Mouse (Mus musculus) kidney, adult 2 months (tissue): ENCODE results near the gene Snx21. TPM values are rescaled to one million over a fixed set of nuclear protein-coding genes. Genes with fewer than 3 reads are reported as not detected.
"Not testable (repeated sequence)": the region's sequence is repeated elsewhere in the genome, so short reads cannot be mapped to it uniquely, and the experiment has no call there.

ENCODE experiments used
- DNase-seq: peaks from one replicate; pipeline ENCODE4 v3.0.0; 2021
- H3K27ac ChIP-seq: fragments of 200-500 bp; 2 replicates; pipeline ENCODE4 v1.5.1; 2012; ENCODE audit warnings: low read depth, low read length, control low read depth, inconsistent platforms; ENCODE audit not compliant: insufficient read depth
- H3K27me3 ChIP-seq: fragments of 200-500 bp; replicated peaks from 2 replicates; pipeline ENCODE4 v1.6.1; 2012; ENCODE audit warnings: mild to moderate bottlenecking, moderate library complexity, low read length, inconsistent platforms; ENCODE audit not compliant: control insufficient read depth, insufficient read depth
- H3K36me3 ChIP-seq: fragments of 200-500 bp; 2 replicates; pipeline ENCODE4 v1.6.1; 2012; ENCODE audit warnings: mild to moderate bottlenecking, moderate library complexity, low read length, inconsistent platforms; ENCODE audit not compliant: control insufficient read depth, insufficient read depth
- H3K4me1 ChIP-seq: fragments of 200-500 bp; 2 replicates; pipeline ENCODE4 v1.6.1; 2011; ENCODE audit warnings: low read length; ENCODE audit not compliant: control insufficient read depth, insufficient read depth
- H3K4me3 ChIP-seq: fragments of 200-500 bp; 2 replicates; pipeline ENCODE4 v1.5.1; 2011; ENCODE audit warnings: mild to moderate bottlenecking, low read depth, low read length, control low read depth; ENCODE audit not compliant: insufficient read depth
- CTCF ChIP-seq: fragments of 200-500 bp; conservative IDR thresholded peaks from 2 replicates; pipeline ENCODE4 v1.5.1; 2011; ENCODE audit warnings: low read depth, mild to moderate bottlenecking, control low read depth, low read length, moderate library complexity, mixed read lengths; ENCODE audit not compliant: insufficient read depth, insufficient read length
- POLR2A ChIP-seq: fragments of 200-500 bp; IDR thresholded peaks from one replicate; pipeline ENCODE4 v1.6.1; 2011; ENCODE audit warnings: low read depth, low read length, control low read depth
- WGBS: fragments of 180-500 bp; shearing (Covaris S2); methylation state at CpG from one replicate; pipeline ENCODE4 v1.1.7; 2018; 5-methylcytosine and 5-hydroxymethylcytosine counted together
- polyA plus RNA-seq: library from polyadenylated mRNA; depleted of rRNA; stranded (reverse); fragments of >200 nt; gene quantifications from 2 replicates; pipeline ENCODE4 v1.2.3, GENCODE M21; 2012

Gene Snx21
- polyA plus RNA-seq, 1 experiment, result 23.2 TPM

GRCm38 (mm10) chr2:164793236-164793635 is 7.6 kb downstream of the Snx21 start:
- peak; percentile 73 for DNase-seq
- 44% methylated on average over 3 of the region's 3 CpGs for WGBS
- H3K27ac ChIP-seq, result no peak overlapping the region

GRCm38 (mm10) chr2:164793772-164794171 is 8.1 kb downstream of the Snx21 start:
- TF ChIP-seq POLR2A (no peak), CTCF (no peak)
- 93% methylated on average over 2 of the region's 2 CpGs for WGBS
- Histone ChIP-seq H3K27me3 (no peaks in the 10 kb centered on the region), H3K27ac (no peak overlapping the region), H3K4me1 (no peaks in the 10 kb centered on the region), H3K4me3 (no peak overlapping the region), H3K36me3 (peaks cover 2% of the 10 kb centered on the region; the same call in 1 of the 2 replicates)
- DNase-seq, result no peak

More at GRCm38 (mm10) chr2:164793236-164793635, 7.6 kb downstream of the Snx21 start:
- H3K27me3 ChIP-seq, result no peaks in the 10 kb centered on the region
- H3K4me1 ChIP-seq, result no peaks in the 10 kb centered on the region
- H3K36me3 ChIP-seq, result peaks cover 2% of the 10 kb centered on the region; the same call in 1 of the 2 replicates
- H3K4me3 ChIP-seq, result no peak overlapping the region
- no peak for TF ChIP-seq POLR2A
- peak; percentile 73 for TF ChIP-seq CTCF

GRCm38 (mm10) chr2:164794293-164794692 is 8.7 kb downstream of the Snx21 start:
- Histone ChIP-seq H3K36me3 (peaks cover 2% of the 10 kb centered on the region; the same call in 1 of the 2 replicates), H3K4me1 (no peaks in the 10 kb centered on the region), H3K27me3 (no peaks in the 10 kb centered on the region), H3K4me3 (no peak overlapping the region), H3K27ac (no peak overlapping the region)
- TF ChIP-seq CTCF, result peak; percentile 86
- TF ChIP-seq POLR2A, result no peak
- DNase-seq, result peak; percentile 93
- WGBS, result 17% methylated on average over 5 of the region's 5 CpGs

- DNase-seq, result no peak
- Histone ChIP-seq H3K27me3 (no peaks in the 10 kb centered on the region), H3K27ac (no peak overlapping the region), H3K36me3 (peaks cover 2% of the 10 kb centered on the region; the same call in 1 of the 2 replicates), H3K4me3 (no peak overlapping the region), H3K4me1 (peaks cover 3% of the 10 kb centered on the region; the same call in 1 of the 2 replicates)
- 74% methylated on average over 4 of the region's 4 CpGs for WGBS
- TF ChIP-seq POLR2A, result no peak
- TF ChIP-seq CTCF, result no peak
These were observed 10.2 kb downstream of the Snx21 start for GRCm38 (mm10) chr2:164795868-164796267.

- H3K36me3 ChIP-seq, H3K27me3 ChIP-seq, H3K4me3 ChIP-seq, H3K27ac ChIP-seq: not testable (repeated sequence)
- 0 out of 2 replicates have a peak, but pooled peaks have one; percentile 8 for TF ChIP-seq CTCF
- WGBS, result 67% methylated on average over 6 of the region's 6 CpGs
- peaks cover 11% of the 10 kb centered on the region for H3K4me1 ChIP-seq
- DNase-seq, result peak; percentile 31
These were observed 12.9 kb downstream of the Snx21 start for GRCm38 (mm10) chr2:164798554-164798953.

GRCm38 (mm10) chr2:164800252-164801004 is 14.8 kb downstream of the Snx21 start:
- Histone ChIP-seq H3K27me3 (no peaks in the 10 kb centered on the region), H3K27ac (no peak overlapping the region), H3K36me3 (no peaks in the 10 kb centered on the region; the same call in 1 of the 2 replicates), H3K4me3 (no peak overlapping the region), H3K4me1 (peaks cover 16% of the 10 kb centered on the region)
- TF ChIP-seq CTCF, result no peak
- TF ChIP-seq POLR2A, result no peak
- peak; percentile 46 for DNase-seq
- 47% methylated on average over 13 of the region's 13 CpGs for whole genome bisulfite sequencing

GRCm38 (mm10) chr2:164803201-164803920 is 17.7 kb downstream of the Snx21 start:
- no peaks in the 10 kb centered on the region for H3K27me3 ChIP-seq
- peak; percentile 53 for DNase-seq
- 60% methylated on average over 16 of the region's 16 CpGs for WGBS
- H3K4me1 ChIP-seq, result peaks cover 19% of the 10 kb centered on the region
- H3K27ac ChIP-seq, result no peak overlapping the region; the same call in 1 of the 2 replicates
- no peaks in the 10 kb centered on the region; the same call in 1 of the 2 replicates for H3K36me3 ChIP-seq
- H3K4me3 ChIP-seq, result peak overlapping the region; percentile 39
- no peak for TF ChIP-seq POLR2A
- no peak for TF ChIP-seq CTCF
